Comparison of ENCODE assay signal across 8 mouse cellular contexts in the genomic region with DNA sequence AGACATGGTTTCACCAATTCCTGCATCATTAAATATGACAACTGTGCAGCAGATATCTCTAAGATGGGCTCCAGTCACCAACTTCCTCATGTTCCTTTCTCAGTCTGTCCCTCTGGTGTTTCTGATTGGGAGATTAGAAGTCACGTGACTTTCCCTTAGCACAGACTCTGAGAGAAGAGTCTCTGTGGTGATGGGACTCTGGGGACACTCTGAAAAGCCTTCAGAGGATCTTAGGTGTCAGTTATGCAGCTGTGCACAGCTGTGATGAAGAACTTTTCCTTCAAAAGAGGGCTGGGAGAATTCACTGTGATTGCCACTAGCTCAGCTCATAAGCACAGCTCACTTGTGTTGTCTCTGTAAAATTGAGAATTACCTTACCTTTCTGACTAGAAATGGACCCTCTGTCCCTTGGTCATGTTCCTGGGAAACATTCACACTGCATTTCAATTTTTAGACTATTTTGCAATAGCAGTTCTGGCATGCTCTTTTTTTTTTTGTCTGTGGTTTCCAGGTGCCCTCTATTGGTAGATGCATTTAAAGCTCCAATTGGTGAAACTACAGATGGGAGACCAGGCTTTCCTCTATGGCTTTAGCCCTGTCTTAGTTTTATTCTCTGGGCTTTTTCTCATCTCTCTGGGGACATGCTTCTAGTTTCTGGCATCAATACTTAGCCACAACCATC. TPM values are rescaled to one million over a fixed set of nuclear protein-coding genes. Genes with fewer than 3 reads are reported as not detected.
DNase-seq lines count a peak whose midpoint lies in the region; ATAC-seq lines count a peak whose summit lies in the region.

No protein-coding gene starts in this region.

- H3K9ac ChIP-seq in hindbrain, embryonic 16.5 days (ENCODE audit: low read depth, low read length): no peak overlapping the region

- H3K9me3 ChIP-seq in hindbrain, embryonic 16.5 days (ENCODE audit: control insufficient read depth, low read length): no peaks in the 10 kb centered on the region

- no peak overlapping the region for H3K4me3 ChIP-seq in hindbrain, embryonic 16.5 days (ENCODE audit: low read length)

- no peaks in the 10 kb centered on the region for H3K4me1 ChIP-seq in hindbrain, embryonic 16.5 days (ENCODE audit: control insufficient read depth, insufficient read depth, low read depth, low read length)

- 67% methylated on average over 1 of the region's 1 CpGs for WGBS in hindbrain, embryonic 16.5 days

- H3K36me3 ChIP-seq in hindbrain, embryonic 16.5 days (ENCODE audit: control insufficient read depth, insufficient read depth, low read length): no peaks in the 10 kb centered on the region

- no peak overlapping the region for H3K4me2 ChIP-seq in hindbrain, embryonic 16.5 days (ENCODE audit: low read length)

- no peaks in the 10 kb centered on the region for H3K27me3 ChIP-seq in hindbrain, embryonic 16.5 days (replicated peaks; ENCODE audit: control insufficient read depth, insufficient read depth, low read length)

- ATAC-seq in hindbrain, embryonic 16.5 days: no peak

- H3K27ac ChIP-seq in hindbrain, embryonic 16.5 days (ENCODE audit: low read depth, low read length): no peak overlapping the region

- DNase-seq in adrenal gland, adult 2 months: peak; percentile 6
- no peak for DNase-seq in adrenal gland, adult 18-20 months (ENCODE audit: low spot score in 2 of 2)
- DNase-seq in layer of hippocampus, adult 11-12 months (ENCODE audit: low spot score): peak; percentile 8
- no peak for DNase-seq in layer of hippocampus, adult 9-11 months
- peak; percentile 65 for DNase-seq in MEL-GATA-1-ER (ENCODE audit: extremely low read depth, low read depth)
- DNase-seq in kidney, postnatal 14 days: peak; percentile 29
- DNase-seq in right cerebral cortex, postnatal 14 days: no peak

RNA-seq across cellular contexts. Expression of a gene that starts 56.4 kb away (rescaled TPM):
- total RNA-seq in adrenal gland, adult 2 months (2021): 10 to 100 TPM; 19.0 to 30.9 TPM
- polyA plus RNA-seq in adrenal gland, adult 2 months (2012; rRNA removed): 56.3 and 92.5 TPM in 2 replicates
- total RNA-seq in adrenal gland, adult 18-20 months (2021): 10 to 100 TPM; 38.6 to 40.0 TPM
- polyA plus RNA-seq in hindbrain, embryonic 16.5 days (2015; fragmentation: Nextera tagmentation; extraction: Ambion mirVana): 63.3 and 66.6 TPM in 2 replicates

Comparison
In these comparisons a context has a peak if more than half of its experiments do, and no peak if none do; other contexts are left out.
1. DNase-seq: peak in adrenal gland, adult 2 months (single experiment), layer of hippocampus, adult 11-12 months (single experiment), MEL-GATA-1-ER (single experiment) and kidney, postnatal 14 days (single experiment); none in adrenal gland, adult 18-20 months (0 of 2), layer of hippocampus, adult 9-11 months (single experiment) and right cerebral cortex, postnatal 14 days (single experiment).